Mouse (Mus musculus): ENCODE data around the gene Dlat.

The Dlat gene

DNA sequence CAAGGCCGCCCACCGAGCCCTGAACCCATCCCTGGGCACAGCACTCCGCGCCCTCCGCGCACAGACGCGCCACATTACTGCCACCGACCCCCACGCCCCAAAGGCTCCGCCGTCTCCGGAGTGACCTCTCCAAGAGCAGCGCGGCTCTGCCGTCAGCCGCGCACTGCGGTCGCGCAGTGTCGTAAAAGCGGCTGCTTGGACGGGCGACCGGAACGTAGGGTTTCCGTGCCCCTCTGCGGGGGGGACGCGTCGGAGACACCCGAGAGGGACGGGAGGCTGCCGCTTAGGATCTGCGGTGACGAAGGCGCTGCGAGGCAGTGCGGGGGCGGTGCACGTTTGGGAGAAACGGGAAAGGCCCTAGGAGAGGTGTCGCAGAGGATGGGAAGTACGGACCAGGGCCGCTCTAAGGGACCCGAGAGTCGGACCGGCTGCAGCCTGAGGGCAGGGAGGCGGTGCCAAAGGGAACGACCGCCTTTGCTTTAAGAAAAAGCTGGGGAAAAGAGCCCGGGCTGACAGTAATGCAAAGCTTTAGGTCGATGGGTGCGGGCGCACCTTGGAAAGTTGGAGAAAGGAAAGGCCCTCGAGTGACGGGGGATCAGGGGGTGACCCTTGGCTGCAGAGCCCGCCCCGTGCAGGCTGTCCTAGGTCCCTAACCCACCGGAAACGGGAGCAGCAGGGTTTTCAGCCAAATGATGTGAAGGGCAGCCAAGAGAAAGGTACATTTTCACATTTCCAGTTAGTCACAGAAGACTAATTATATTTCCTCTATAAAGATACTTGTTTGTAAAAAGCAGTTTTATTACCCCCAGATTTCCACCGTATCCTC, at the start of gene Dlat:
Gene Dlat (minus strand): TSS at position 389 of the 826 bp plus-strand sequence.
- peak; percentile 89 for DNase-seq

GRCm38 (mm10) chr9:50709108-50709507, 49.5 kb upstream of the Dlat start:
- no peak for DNase-seq

GRCm38 (mm10) chr9:50704907-50705306, 45.3 kb upstream of the Dlat start:
- no peak for DNase-seq

GRCm38 (mm10) chr9:50700921-50701691, 41.5 kb upstream of the Dlat start:
- DNase-seq = peak; percentile 59

DNA sequence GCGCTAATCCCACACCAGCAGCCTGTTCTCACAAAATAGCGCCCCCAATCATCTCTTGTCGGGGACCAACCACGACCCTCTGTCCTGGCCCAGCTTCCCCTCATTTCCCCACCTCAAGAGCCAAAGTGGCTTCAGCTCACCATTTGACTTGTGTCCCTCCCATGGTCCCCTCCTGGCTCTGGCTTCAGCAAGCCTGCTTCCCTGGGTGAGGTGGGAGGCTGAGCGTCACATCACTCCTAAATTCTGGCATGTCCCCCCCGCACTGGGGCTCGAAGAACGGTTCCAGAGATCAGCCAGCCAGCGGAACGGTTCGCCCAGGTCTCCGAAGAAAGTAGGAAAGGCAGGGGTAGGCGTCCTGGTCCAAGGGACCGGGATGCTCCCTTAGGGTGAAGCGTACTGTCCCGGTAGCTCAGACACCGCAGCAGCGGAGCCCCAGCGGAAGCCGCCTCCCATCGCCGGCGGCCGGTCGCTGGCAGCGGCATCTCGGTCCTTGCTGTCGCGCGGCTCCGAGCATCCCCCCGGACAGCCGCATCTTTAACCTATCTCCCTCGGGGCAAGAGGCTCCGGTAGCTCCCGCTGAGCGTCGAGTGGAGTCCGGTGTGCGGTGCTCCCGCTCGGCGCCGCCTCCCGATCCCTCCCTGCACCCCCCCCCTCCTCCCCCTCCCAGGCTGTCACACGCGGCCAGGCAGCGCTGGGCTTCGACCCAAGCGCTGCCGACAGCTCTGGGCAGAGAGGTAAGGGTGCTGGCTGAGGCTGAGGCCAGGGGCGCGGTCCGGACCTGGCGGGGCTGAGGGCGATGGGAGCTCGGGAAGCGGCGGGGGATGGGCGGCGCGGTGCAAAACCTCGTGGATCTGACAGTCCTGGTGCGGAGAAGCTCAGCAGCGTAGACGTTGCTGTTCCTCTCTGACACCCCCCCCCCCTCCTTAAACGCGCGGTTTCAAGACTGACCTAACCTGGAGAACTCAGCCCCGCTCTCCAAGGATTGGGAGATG, 39.1 kb upstream of the Dlat start:
- DNase-seq = peak; percentile 67

DNA sequence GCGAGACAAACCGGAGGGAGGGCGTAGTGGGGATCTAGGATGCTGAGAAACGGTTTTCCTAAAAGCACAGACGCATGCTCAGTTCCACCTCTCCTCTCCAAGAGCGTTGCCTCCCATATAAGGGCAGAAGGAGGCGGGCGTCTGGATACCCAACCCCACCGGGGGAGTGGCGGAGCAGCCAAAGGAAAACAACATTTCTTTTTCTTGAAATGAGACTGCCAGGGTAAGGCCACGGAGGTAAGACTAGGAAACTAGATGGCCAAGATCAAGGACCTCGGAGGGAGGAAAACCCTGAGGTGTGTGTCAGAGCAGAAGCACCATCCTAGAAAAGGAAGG, 38.1 kb upstream of the Dlat start:
- DNase-seq = peak; percentile 78

DNA sequence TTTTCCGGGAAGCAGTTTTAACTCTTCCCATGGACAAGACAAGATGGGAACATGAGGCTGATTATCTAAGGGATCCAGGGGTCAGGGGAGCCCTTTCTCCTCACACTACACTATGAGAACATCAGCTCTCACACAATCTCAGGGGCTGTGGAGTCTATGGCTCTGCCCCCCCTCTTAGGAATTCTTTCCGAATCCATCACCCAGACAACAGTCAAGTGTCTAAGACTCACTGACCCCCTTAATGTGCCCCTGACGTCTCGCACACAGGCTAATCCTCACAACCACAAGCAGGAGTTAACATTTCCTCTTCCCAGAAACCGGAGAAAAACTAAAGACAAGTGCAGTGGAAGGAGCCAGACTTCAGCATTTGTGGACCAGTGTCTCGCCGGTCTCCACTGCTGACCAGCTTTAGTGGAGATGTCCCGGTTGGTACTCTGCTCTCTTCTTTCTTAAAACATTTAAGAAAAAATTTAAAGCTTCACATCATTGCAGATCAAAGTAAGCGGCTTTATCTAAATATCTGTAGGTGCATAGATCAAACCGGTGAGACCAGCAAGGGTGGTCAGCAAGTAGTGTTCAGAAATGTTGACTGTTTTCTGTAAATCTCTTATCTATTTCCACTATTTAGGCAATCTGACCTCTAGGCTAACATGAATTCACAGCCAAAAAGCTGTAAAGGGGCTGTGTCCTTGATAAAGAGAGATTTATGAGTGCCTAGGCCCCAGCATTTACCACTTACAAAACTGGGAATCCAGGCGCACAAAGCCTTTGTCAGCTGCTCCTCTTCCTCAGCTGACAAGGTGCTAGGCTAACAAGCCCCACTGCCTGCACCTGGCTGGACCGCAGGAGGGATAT, 37.5 kb upstream of the Dlat start:
- DNase-seq = no peak

- no peak for DNase-seq
Measured at GRCm38 (mm10) chr9:50695153-50695552, 35.6 kb upstream of the Dlat start.

DNA sequence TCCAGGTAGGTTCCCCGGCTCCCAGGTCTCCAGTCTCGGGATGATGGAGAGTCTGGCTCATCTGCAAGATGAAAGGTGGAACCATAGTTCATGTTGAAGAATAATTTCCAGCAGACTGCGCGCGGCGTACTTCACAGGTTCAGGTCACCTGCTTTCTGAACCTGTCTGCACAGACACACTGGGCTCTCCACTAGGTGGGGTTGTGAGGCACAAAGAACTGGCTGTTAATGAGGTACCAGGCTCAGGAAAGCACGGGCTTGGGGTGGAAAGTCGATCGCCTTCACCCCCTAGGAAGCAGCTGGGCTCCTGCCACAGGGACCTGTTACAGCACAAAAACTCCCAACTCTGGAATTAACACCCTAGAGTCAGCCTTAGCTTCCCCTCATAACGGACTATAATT, 34.1 kb upstream of the Dlat start:
- peak; percentile 49 for DNase-seq

DNA sequence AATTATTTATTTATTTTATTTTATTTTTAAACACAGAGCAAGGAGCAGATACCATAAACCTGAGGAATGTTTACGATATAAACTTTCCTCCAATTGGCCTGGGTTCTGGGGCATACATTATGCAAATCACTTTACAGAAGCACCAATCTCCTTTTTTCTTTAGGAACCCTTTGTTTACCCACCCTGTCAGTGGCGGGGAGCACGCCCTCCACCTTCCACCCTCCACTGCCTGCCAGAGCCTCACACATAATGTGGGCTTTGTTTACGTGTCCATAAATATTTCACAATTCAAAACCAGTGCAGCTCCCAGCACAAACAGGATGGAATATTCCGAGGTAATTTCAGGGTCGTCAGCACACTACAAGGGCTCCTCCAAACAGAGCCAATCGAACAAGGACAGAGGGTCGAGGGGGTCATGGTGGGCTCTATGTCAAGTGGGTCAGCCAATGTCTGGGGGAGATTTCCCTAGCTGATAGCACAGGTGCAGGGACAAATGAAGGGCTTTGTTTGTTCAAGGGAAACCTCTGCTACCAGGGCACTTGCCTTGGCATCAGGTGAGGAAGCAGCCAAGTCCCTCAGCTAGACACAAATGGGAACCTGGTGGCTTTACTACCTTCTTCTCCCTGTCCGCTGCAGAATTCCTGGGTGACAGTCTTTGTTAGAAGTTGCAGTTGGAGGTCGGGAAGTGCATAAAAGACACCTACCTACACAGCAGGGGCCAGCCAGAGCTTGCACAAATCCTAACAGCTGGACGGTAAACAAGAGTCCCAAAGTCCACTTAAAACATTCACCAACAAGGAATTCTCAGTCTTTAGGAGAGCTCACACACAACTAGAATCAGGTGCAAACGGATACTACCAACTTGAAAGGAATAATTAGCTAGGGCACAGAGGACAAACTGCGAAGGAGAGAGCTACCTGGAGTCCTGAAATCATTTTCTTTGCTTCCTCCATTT, 33.3 kb upstream of the Dlat start:
- DNase-seq = no peak

- DNase-seq = no peak
Measured at GRCm38 (mm10) chr9:50686866-50687652, 27.5 kb upstream of the Dlat start.

DNA sequence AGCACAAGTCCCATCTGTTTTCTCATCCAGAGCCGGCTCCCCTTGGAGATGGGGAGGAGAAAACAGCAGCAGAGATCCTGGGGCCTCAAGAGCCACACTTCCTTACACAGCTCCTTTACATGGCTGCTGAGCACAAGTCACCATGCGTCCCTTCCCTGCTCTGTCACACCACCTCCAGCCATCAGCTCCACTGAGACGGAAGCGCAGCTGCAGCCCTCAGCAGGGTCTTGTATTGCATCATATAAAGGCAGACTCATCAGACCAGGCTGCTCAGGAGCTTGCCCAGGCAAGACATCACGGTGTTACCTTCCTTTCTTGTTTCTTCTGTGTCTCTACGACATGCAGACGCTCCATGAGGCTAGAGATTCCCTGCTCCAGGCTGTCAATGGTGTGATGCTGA, 22.1 kb upstream of the Dlat start:
- DNase-seq = no peak

GRCm38 (mm10) chr9:50679406-50679805, 19.8 kb upstream of the Dlat start:
- no peak for DNase-seq

DNA sequence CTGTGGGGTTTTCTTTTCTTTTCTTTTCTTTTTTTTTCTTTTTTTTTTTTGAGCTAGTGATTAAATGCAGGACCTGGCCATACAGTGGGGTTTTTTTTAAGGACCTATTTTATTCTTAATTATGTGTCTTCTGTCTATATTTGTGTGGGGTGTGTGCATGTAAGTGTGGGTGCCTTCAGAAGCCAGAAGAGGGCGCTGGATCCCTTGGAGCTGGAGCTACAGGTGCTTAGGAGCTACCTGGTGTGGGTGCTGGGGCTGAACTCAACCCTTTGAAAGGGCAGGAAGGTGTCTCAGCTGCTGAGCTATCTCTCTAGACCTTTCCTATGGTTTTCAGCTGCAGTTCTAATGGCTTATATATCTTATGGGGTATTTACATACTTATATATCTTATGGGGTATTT, 15.2 kb upstream of the Dlat start:
- DNase-seq = no peak

GRCm38 (mm10) chr9:50670690-50671089, 11.1 kb upstream of the Dlat start:
- DNase-seq = no peak

DNA sequence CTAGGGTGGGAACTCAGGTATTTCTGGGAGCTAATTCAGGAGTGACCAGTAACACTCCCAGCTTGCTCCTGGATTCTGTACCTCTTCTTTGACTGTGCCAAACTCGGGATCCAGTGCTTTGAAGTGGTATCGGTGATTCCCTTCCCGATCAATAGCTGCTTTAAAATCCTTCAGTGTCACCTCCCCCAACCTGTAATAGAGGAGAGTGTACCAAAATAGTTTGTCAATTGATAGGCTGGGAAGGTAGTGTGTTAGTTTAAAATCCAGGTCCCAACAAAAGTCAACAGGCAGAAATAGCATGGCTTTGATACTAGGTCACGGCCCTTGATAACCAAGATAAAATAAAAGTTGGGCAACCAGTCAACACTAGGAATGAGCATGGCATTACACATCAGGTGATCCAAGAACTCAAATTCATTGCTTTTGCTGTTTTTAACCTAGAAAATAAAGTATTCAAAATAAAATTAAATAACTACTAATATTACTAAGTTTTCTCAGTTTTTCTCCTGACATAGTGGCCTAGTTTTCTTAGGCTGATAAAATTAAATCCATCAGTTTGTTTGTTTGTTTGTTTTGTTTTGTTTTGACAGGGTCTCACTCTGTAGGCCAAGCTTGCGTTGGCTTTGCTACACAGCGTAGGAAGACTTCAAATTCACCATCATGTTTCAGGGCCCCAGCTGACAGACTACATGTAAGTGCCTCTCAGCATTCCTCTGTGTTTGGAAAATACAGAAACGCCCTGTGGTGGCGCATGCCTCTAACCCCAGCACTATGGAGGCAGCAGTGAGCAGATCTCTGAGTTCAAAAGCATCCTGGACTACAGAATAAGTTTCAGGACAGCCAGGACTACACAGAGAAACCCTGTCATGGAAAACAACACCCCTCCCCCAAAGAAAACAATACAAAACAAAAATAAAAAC, 8.3 kb upstream of the Dlat start:
- DNase-seq = no peak

GRCm38 (mm10) chr9:50666442-50666841, 6.9 kb upstream of the Dlat start:
- DNase-seq = no peak

- DNase-seq = no peak
Measured at GRCm38 (mm10) chr9:50664826-50665225, 5.2 kb upstream of the Dlat start.

GRCm38 (mm10) chr9:50660431-50660830, 851 bp upstream of the Dlat start:
- DNase-seq = no peak
